Comparison of ENCODE assay signal across 7 mouse cellular contexts in genomic region chr8:106165460-106165859, GRCm38 (mm10). TPM values are rescaled to one million over a fixed set of nuclear protein-coding genes. Genes with fewer than 3 reads are reported as not detected.
DNase-seq lines count a peak whose midpoint lies in the region; TF ChIP-seq lines count a peak whose summit lies in the region.

No protein-coding gene starts in this region.

- no peaks in the 10 kb centered on the region for H3K4me1 ChIP-seq in small intestine, adult 2 months (ENCODE audit: control insufficient read depth, insufficient read depth, insufficient read length, low read length)

- no peak overlapping the region for H3K4me3 ChIP-seq in gastrocnemius, adult 2 months
- H3K4me3 ChIP-seq in small intestine, adult 2 months (ENCODE audit: low read depth, low read length), result no peak overlapping the region

- no peak for TF ChIP-seq POLR2A in small intestine, adult 2 months (IDR thresholded peaks at IDR 0.05; ENCODE audit: low read depth, low read length)

- 33% methylated on average over 4 of the region's 4 CpGs for WGBS in small intestine, adult 2 months

- intact Hi-C loops in gastrocnemius, adult 2 months (cut with DNase I), result no loop called here

- peaks cover 3% of the 10 kb centered on the region; the same call in 1 of the 2 replicates for H3K36me3 ChIP-seq in small intestine, adult 2 months (ENCODE audit: control insufficient read depth, insufficient read depth, low read length)

- DNase-seq in A20 (ENCODE audit: low read depth, low spot score), result peak; percentile 74
- DNase-seq in CD8-positive naive resting alpha-beta T cell, adult 2 months (ENCODE audit: low read depth in 2 of 2, low spot score in 2 of 2), result peak; percentile 62 to 73
- peak; percentile 62 for DNase-seq in c-Kit-positive CD71-positive TER-119-positive erythroid progenitor cells, embryonic 14.5 days (ENCODE audit: low spot score)
- DNase-seq in gastrocnemius, adult 2 months, result peak; percentile 76
- peak; percentile 85 for DNase-seq in layer of hippocampus, adult 9-10 months (ENCODE audit: low spot score)
- DNase-seq in lung, postnatal 25 days (ENCODE audit: low spot score), result peak; percentile 76

- TF ChIP-seq CTCF in gastrocnemius, adult 2 months (IDR thresholded peaks at IDR 0.05), result peak; percentile 85
- TF ChIP-seq CTCF in small intestine, adult 2 months (IDR thresholded peaks at IDR 0.05; ENCODE audit: extremely low read depth, insufficient read length, insufficient replicate concordance, low read depth, low read length), result peak; percentile 76; the same call in 1 of the 2 replicates

- peak overlapping the region; percentile 12; the same call in 1 of the 2 replicates for H3K27ac ChIP-seq in gastrocnemius, adult 2 months
- no peak overlapping the region for H3K27ac ChIP-seq in small intestine, adult 2 months (ENCODE audit: insufficient read depth, low read depth, low read length)

- 0 out of 2 replicates have a peak, but pooled peaks cover 3% of the 10 kb centered on the region for H3K27me3 ChIP-seq in small intestine, adult 2 months (ENCODE audit: control insufficient read depth, insufficient read depth, low read length)

RNA-seq across cellular contexts. Expression of gene Slc7a6, which starts 3.2 kb away (rescaled TPM):
- 10 to 100 TPM; 10.5 to 11.5 TPM for total RNA-seq in gastrocnemius, adult 2 months (2021)
- 5.3 and 6.2 TPM in 2 replicates for polyA plus RNA-seq in small intestine, adult 2 months (2012; rRNA removed)

RNA-seq across cellular contexts. Expression of gene Pla2g15, which starts 15.3 kb away (rescaled TPM):
- total RNA-seq in gastrocnemius, adult 2 months (2021), result 1 to 10 TPM; 3.5 TPM
- 2.6 and 2.8 TPM in 2 replicates for polyA plus RNA-seq in small intestine, adult 2 months (2012; rRNA removed)

RNA-seq across cellular contexts. Expression of gene Esrp2, which starts 28.7 kb away (rescaled TPM):
- total RNA-seq in gastrocnemius, adult 2 months (2021), result not detected
- 27.5 and 30.9 TPM in 2 replicates for polyA plus RNA-seq in small intestine, adult 2 months (2012; rRNA removed)

RNA-seq across cellular contexts. Expression of gene Slc7a6os, which starts 45.3 kb away (rescaled TPM):
- total RNA-seq in gastrocnemius, adult 2 months (2021), result 1 to 10 TPM; 9.0 to 9.6 TPM
- polyA plus RNA-seq in small intestine, adult 2 months (2012; rRNA removed), result 16.1 and 17.6 TPM in 2 replicates

RNA-seq across cellular contexts. Expression of gene Prmt7, which starts 45.3 kb away (rescaled TPM):
- 10 to 100 TPM; 27.5 to 29.8 TPM for total RNA-seq in gastrocnemius, adult 2 months (2021)
- 7.8 and 11.9 TPM in 2 replicates for polyA plus RNA-seq in small intestine, adult 2 months (2012; rRNA removed)
